Mouse (Mus musculus): ENCODE data around the gene Pp2d1. TPM values are rescaled to one million over a fixed set of nuclear protein-coding genes. Genes with fewer than 3 reads are reported as not detected.
A peak's percentile ranks its signal among the peaks of the same experiment; 100 is the strongest.
"Not testable (repeated sequence)": the region's sequence is repeated elsewhere in the genome, so short reads cannot be mapped to it uniquely, and the experiment has no call there.

Gene Pp2d1
- total RNA-seq (2021), result not detected

DNA sequence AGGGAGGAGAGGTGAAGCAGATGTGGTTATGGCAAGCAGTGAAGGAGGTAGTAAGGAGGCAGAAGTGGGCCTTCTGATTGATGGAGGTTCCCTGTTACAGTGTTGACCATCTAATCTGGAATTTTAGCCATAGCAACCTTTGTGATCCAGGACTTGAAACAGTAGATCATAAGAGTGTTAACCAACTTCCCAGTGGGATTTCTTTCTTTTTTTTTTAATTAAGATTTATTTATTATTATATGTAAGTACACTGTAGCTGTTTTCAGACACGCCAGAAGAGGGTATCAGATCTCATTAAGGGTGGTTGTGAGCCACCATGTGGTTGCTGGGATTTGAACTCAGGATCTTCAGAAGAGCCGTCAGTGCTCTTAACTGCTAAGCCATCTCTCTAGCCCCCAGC lies at the start of gene Pp2d1:
Pp2d1 (minus strand) TSS at position 101 of the 400 bp plus-strand sequence.
- not testable (repeated sequence) for DNase-seq

DNA sequence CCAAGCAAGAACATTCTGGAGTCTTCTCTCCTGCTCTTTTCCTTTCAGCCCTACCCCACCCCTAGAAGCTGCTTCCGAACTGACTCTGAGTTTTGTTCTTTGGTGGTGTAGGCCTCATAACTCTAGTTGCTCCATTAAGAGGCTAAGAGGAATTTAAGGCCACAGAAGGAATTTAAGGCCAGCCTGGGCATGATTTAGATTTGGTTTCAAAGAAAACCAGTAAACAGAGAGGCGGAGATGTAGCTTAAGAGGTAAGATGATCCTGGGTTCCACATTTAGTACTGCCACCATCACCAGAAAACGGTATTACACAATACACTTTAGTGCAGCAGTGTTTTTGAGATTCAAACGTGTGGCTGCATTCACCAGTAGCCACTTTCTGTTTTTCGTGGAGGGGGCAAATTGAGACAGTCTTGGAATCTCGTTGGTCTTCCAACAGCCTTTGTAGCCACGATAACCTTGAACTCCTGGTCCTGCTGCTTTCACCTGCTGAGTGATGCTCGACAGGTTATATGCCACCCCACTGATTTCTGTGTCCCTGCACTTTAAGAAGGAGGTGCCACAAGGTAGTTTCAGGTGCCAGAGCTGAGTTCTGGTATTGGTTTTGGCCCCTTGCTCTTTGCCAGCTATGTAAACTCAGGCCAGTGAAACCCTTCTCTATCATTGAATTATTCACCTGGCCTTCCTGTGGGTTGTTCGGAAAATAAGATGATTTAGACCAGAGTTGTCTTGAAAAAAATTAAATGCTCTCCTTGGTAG lies 49.0 kb upstream of the Pp2d1 start:
- DNase-seq, result no peak

DNA sequence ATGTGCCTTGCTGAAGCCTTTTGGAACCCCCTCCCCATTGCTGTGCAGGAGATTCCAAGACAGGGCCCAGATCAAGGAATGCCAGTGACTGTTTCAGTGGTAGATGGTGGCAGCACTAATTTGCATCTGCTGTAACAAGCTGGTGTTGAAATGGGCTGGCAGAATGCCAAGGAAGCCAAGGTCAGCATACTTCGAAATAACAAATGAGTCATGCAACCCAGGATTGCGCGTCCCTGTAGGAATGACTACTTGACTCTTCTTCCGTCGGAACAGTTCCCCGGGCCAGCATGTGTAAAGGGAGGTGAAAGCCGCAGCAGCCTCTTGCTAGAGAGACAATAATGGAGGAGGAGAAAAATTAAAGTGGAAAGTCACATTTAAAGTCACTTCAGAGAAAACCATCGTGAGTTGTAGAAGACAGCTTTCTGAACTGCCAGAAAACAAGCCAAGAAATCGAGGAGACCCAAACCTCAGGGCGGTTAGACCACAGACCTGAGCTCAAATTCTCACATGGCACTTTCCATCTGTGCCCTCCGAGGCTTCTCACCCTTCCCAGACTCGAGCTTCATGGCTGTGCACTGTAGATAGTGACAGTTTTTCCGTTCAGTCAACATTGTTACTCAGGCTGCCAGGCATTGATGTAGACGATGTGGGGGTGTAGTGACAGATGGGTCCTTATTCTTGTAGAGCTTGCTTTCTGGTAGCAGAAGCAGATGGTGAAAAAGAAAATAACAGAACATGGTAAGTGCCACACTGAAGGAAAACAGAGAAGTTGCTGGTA lies 48.0 kb upstream of the Pp2d1 start:
- peak; percentile 95 for DNase-seq

GRCm38 (mm10) chr17:53583846-53584579 lies 44.8 kb upstream of the Pp2d1 start:
- peak; percentile 42 for DNase-seq

- no peak for DNase-seq
Measured at GRCm38 (mm10) chr17:53582805-53583204, 43.6 kb upstream of the Pp2d1 start.

- DNase-seq, result no peak
Measured at GRCm38 (mm10) chr17:53582026-53582585, 42.9 kb upstream of the Pp2d1 start.

DNA sequence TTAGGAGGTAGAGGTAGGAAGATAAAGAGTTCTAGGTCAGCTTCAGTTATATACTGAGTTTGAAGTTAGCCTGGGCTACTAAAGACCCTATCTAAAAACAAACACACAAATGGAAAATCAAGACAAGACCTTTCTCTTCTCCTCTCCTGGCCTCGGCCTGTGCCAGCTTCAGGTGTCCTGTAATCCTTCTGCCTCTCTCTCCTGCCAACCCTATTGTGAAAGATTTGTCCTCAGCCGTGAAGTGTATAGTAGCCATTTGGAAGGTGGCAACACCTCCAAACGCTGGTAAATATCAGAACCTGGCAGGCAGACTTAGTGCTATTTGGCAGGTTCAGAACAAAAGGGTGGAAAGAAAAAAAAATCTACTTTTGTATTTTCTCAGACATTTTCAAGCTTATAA lies 41.0 kb upstream of the Pp2d1 start:
- DNase-seq, result no peak

- no peak for DNase-seq
Measured at GRCm38 (mm10) chr17:53579612-53580011, 40.4 kb upstream of the Pp2d1 start.

DNA sequence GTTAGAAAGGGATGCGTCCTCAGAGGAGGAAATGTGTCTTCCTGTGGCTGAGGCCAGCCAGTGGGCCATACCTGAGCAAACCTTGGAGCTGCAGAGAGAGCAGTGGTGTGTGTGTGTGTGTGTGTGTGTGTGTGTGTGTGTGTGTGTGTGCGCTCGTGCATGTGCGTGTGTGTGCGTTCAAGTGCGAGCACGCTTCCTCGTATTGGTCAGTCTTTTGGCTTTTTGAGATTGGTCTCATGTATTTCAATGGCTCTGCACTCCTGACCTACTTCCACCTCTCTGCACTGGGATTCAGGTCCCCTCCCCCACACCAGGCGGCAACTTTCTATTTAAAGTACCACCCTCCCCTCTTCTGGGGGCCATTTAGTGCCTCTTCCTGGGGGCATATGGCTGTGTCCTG lies 39.5 kb upstream of the Pp2d1 start:
- peak; percentile 53 for DNase-seq

DNA sequence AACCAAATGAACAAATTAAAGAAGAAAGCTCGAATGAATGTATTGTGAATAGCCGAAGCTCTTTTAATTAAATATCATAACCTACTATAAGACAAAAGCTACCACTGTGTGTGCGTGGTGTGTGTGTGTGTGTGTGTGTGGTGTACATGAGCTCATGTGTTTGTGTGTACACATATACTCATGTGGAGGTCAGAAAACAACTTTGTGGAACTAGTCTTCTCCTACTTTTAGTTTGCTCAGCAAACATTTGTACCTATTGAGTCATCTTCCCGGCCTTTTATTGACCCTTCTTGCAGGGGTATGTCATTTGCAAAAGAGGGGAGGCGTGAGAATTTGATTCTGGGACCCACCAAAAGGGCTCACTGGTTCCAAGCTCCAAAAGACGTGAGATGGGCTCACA lies 39.0 kb upstream of the Pp2d1 start:
- no peak for DNase-seq

DNA sequence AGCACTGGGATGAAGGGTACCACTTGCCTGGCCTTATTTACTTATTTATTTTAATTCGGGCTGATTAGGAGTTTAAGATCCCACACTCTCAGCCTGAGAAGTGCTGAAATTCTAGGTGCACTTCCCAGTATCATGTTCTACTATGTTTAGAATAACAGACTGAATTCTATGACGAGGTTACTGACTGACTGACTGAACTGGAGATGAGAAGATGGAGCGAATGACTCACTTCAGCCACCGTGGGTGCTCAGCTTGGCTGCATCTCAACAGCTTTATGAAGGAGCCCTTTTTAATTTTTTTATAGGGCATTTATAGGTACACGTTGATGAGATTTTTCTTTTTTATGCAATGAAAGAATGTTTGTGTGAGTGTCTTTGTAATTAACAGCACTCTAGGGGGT lies 38.5 kb upstream of the Pp2d1 start:
- DNase-seq, result no peak

DNA sequence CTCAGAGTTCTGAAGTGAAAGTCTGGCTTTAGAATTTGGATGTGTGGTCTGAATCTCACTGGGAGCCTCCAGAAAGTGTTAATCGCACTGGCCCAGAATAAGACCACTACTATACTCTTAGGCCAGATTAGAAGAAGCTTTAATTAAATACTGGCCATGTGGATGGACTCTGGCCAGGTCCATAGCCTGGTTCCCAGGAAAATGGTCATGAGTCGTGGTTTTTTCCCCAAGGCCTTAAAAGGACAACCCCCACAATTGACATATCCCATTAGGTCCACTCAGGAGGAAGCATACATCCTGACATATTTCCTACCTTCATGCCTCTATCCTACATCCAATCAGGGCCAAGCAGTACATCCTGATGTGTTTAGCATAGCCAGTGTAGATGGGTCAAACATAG lies 37.9 kb upstream of the Pp2d1 start:
- DNase-seq, result no peak

- DNase-seq, result peak; percentile 15
Measured at GRCm38 (mm10) chr17:53573019-53573556, 33.8 kb upstream of the Pp2d1 start.

GRCm38 (mm10) chr17:53570932-53571331 lies 31.7 kb upstream of the Pp2d1 start:
- DNase-seq, result not testable (repeated sequence)

DNA sequence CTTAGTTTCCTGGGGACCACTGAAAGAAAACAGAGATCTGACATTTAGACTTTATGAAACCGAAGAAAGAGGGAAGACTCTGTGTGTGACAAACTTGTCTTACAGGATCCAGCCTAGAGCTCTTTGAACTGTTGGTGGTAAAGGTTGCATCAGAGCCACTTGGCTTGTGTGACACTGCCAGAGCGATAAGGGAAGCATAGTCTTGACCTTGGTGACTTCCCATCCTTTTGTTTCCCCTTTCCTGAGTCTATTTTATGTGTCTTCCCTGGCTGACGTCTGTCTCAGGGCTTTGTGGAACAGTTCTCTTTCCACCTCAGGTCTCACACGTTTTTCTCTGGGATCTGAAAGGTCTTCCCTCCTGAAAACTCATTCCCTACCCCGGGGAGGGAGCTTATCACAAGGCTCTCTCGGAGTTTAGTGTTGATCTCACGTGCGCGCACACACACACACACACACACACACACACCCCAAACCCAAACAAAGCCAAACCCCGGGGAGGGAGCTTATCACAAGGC lies 31.2 kb upstream of the Pp2d1 start:
- DNase-seq, result no peak

- DNase-seq, result peak; percentile 85
Measured at GRCm38 (mm10) chr17:53569829-53570228, 30.6 kb upstream of the Pp2d1 start.

DNA sequence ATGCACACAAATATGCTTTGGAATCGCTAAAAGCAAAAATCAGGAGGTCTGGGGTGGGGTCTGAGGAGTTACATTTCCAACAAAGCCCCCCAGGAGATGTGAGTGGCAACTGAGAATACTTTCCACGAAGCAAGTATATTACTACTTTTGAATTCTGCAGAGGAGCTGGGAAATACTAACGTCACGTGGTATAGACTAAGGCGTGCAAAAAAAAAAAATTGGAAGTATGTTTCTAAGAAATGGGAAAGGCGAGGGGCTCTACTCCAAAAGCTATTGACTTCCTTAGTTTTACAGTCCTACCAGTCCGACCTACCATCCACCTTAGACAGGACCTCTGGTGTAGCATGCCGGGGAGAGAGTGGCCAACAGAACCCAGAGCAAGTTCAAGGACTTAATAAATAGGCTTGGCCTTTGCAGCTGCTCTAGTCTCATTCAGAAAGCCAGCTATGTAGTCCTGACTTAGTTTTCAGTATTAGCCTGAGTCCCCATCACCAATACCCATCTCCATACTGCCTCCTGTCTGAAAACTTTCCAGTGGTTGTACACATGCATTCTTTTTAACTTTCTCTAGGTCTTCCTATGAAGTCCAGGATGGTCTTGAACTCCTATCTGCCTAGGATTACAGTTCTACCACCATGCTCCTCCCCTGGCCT lies 29.6 kb upstream of the Pp2d1 start:
- DNase-seq, result no peak

DNA sequence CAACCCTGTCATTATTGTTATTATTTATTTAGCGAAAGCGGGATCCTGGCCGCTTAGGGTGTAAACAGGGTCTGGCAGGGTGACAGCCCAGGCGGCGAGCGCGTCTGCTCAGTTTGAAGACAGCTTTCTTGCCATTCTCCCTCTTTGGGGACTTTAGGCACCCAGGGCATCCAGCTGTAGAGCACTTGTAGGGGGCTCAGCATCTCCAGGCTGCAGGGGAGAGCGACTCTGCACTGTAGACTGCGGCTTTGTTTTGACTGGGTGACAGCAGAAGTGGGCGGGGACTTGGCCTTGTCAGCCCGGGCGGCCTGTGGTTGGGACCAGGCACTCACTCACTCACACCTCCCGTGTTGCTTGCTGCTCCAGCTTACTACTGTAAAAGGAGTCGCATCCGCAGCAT lies 28.9 kb upstream of the Pp2d1 start:
- DNase-seq, result peak; percentile 86

GRCm38 (mm10) chr17:53567346-53568101 lies 28.3 kb upstream of the Pp2d1 start:
- DNase-seq, result peak; percentile 60

DNA sequence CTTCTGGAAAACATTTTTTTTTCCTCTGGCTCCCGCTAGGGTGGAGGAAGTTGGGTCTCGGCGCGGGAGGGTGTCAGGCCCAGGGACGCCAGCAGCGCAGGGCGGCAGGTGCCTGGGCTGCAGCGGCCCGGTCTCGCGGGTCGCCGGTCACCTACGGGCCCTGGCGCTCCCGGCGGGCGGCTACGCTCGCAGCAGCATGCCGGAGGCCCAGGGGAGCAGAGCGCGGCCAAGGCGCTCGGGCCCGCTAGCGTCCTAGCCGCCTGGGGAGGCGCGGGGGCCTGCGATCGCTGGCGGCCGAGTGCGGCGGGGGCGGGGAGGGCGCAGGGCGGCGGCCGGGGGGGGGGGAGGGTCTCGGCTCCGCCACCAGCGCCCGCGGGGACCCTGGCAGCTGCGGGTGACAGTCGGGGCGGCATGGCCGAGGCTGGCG lies 27.7 kb upstream of the Pp2d1 start:
- DNase-seq, result peak; percentile 79

All from heart, postnatal 4 days (tissue).